Mouse (Mus musculus): Measurements from ENCODE around the gene Gm7102. TPM values are rescaled to one million over a fixed set of nuclear protein-coding genes. Genes with fewer than 3 reads are reported as not detected.
A peak's percentile ranks its signal among the peaks of the same experiment; 100 is the strongest.
"Not testable (repeated sequence)": the region's sequence is repeated elsewhere in the genome, so short reads cannot be mapped to it uniquely, and the experiment has no call there.

The Gm7102 gene
- total RNA-seq (2021) = not detected
- long read RNA-seq, experiment 1 = 0 reads
- long read RNA-seq, experiment 2 = 0 reads

- DNase-seq (ENCODE audit: low spot score in 2 of 2) = no peak
These were observed at the start of gene Gm7102 for GRCm38 (mm10) chr19:61175756-61176324. Gm7102 (minus strand) TSS chr19:61176309.

- no peak for DNase-seq (ENCODE audit: low spot score in 2 of 2)
These were observed 48.8 kb upstream of the Gm7102 start for GRCm38 (mm10) chr19:61224678-61225525.

- DNase-seq (ENCODE audit: low spot score in 2 of 2) = no peak
These were observed 47.7 kb upstream of the Gm7102 start for GRCm38 (mm10) chr19:61223706-61224328.

- not testable (repeated sequence) for DNase-seq (ENCODE audit: low spot score in 2 of 2)
These were observed 31.4 kb upstream of the Gm7102 start for GRCm38 (mm10) chr19:61207506-61207905.

- no peak for DNase-seq (ENCODE audit: low spot score in 2 of 2)
These were observed 23.7 kb upstream of the Gm7102 start for GRCm38 (mm10) chr19:61199836-61200235.

GRCm38 (mm10) chr19:61199316-61199715, 23.2 kb upstream of the Gm7102 start:
- DNase-seq (ENCODE audit: low spot score in 2 of 2) = peak; percentile 72 to 91

GRCm38 (mm10) chr19:61183590-61183989, 7.5 kb upstream of the Gm7102 start, which contains the start of gene Gm6020:
Gm6020 (plus strand) TSS chr19:61183890.
- DNase-seq (ENCODE audit: low spot score in 2 of 2) = not testable (repeated sequence)

- DNase-seq (ENCODE audit: low spot score in 2 of 2) = no peak
These were observed 24.2 kb downstream of the Gm7102 start for GRCm38 (mm10) chr19:61151701-61152420.

- DNase-seq (ENCODE audit: low spot score in 2 of 2) = no peak
These were observed 24.8 kb downstream of the Gm7102 start for GRCm38 (mm10) chr19:61151372-61151700.

GRCm38 (mm10) chr19:61141299-61141698, 34.8 kb downstream of the Gm7102 start:
- DNase-seq (ENCODE audit: low spot score in 2 of 2) = no peak

- peak; percentile 27 to 71 for DNase-seq (ENCODE audit: low spot score in 2 of 2)
These were observed 35.5 kb downstream of the Gm7102 start, which contains the start of gene Zfp950 for GRCm38 (mm10) chr19:61140342-61141206. Zfp950 (minus strand) TSS chr19:61140840.

- DNase-seq (ENCODE audit: low spot score in 2 of 2) = no peak
These were observed 37.5 kb downstream of the Gm7102 start for GRCm38 (mm10) chr19:61138655-61139054.

- no peak for DNase-seq (ENCODE audit: low spot score in 2 of 2)
These were observed 45.0 kb downstream of the Gm7102 start for GRCm38 (mm10) chr19:61131096-61131495.

Other genes starting within 250 kb of the Gm7102 start
- gene Zfp950, start 35.5 kb downstream of the Gm7102 start, total RNA-seq (2021) = 10 to 100 TPM; 16.7 to 22.8 TPM
- gene Gm6020, start 7.6 kb upstream of the Gm7102 start, total RNA-seq (2021) = not detected
- 1 to 10 TPM; 6.2 to 8.7 TPM for gene Csf2ra, start 52.1 kb upstream of the Gm7102 start, total RNA-seq (2021)
- not detected for gene Gm21060, start 120.8 kb upstream of the Gm7102 start, total RNA-seq (2021)